Mouse (Mus musculus) MEL-GATA-1-ER (cell line): ENCODE data around the gene Aimp1.

Experiments
- DNase-seq: peaks from one replicate; pipeline ENCODE4 v3.0.0-alpha.2; 2012; ENCODE audit warnings: low read depth; ENCODE audit errors: extremely low read depth

Aimp1 gene

DNA sequence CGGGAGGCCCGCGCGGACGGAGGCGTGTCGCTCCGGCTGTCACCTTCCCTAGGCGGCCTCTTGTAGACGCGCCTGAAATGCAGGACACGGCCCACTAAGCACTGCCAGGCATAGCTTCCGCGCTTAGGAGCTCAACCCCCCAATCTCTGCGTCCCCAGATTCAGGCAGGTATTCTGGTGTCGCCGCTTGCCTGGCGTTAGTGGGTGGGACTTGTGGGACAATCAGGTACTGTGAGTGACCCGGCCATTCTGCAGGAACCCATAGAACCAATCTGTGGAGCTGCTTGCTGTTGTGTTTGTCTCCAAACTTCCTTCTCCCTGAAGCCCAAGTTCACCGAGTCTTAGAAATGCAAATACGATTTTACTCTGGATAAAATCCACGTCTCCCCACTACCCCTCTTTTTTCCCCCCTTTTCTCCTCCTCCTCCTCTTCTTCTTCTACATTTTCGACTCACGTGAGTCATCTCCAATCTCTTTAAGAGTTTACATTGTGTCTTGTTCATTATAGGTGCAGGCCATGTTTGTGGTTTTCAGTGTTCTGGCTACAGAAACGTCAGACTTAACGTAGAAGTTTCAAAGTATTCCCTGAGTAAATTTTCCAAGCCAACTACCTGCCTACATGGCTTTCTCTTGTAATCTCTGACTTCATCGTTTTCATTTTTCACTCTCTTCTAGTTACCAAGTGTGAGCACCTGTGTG lies at the start of gene Aimp1:
Aimp1 (minus strand) TSS at position 140 of the 698 bp plus-strand sequence.
- peak; percentile 26 for DNase-seq

- no peak for DNase-seq
Observed at GRCm38 (mm10) chr3:132724326-132724725, 40.2 kb upstream of the Aimp1 start.

- no peak for DNase-seq
Observed at GRCm38 (mm10) chr3:132717316-132717715, 33.1 kb upstream of the Aimp1 start.

GRCm38 (mm10) chr3:132713913-132714312 lies 29.7 kb upstream of the Aimp1 start:
- DNase-seq, result no peak

DNA sequence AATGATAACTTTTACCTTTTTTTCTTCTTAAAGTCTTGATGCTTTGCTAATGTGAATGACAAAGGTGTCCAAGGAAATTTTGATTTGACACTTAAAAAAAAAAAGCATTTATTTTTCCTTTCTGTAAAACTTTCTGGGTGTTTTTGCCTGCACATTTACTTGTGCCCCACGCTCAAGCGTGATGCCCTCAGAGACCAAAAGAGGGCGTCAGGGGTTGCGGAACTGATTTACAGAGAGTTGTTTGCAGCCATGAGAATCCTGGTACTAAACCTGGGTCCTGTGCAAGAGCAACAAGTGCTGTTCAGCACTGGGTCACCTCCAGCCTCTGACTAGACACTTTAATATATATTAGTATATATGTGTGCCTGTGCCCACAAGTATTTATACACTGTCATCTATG lies 22.8 kb upstream of the Aimp1 start:
- no peak for DNase-seq

DNA sequence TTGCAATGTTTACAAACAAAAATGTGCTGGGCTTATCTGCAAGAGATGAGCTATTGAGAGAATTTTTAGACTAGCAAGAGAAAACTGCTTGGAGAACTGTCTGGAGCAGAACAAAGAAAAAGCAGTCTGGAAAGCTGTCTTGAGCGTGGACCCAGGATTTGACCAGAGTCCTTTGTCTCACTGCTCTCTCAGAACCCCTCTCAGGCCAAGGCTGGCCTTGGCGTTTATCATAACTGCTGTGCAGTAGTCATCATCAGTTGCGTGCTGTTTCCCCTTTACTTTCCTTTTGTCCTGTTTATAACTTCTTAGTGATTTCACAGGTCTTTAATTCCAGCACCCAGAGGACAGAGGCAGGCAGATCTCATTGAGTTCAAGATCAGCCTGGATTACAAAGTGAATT lies 20.0 kb upstream of the Aimp1 start:
- no peak for DNase-seq

- DNase-seq, result peak; percentile 24
Observed at GRCm38 (mm10) chr3:132701368-132701767, 17.2 kb upstream of the Aimp1 start.

- DNase-seq, result peak; percentile 82
Observed at GRCm38 (mm10) chr3:132683447-132684230, 531 bp downstream of the Aimp1 start, which contains the start of gene Tbck. Gene Tbck, plus strand, starts transcription at chr3:132684144.

DNA sequence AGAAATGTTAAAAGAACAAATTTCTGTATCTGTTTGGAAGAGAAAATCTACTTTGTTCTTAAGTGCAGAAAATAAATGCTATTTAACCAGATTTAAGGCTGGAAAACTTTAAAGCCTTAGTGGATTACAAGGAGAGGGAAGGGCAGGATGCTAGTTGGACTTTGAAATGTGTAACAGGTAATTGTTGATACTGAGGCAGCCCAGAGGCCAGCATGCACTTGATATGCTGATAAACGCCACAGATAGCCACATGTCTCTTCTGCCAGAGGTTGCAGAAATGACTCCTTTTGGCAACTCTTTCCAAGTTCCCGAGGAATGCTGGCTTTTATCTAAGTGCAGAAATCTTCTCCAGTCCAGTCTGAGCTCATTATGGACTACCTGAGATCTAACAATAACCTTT lies 6.7 kb downstream of the Aimp1 start:
- no peak for DNase-seq

DNA sequence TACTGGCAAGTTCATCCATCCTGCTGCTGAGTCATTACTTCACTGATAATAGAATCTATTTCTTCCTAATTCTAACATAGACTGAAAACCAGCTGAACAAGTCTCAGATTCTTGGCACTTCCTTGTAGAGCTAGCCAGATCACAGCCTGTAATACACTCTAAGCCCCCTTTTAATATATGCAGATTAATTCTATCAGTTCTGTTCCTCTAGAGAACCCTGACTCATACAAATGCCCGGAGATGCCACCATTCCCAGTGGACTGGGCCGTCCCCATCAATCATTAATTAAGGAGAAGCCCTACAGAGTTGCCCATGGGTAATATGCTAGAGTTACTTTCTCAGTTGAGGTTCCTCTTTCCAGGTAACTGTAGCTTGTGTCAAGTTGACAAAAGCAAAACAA lies 28.2 kb downstream of the Aimp1 start:
- DNase-seq, result no peak

DNA sequence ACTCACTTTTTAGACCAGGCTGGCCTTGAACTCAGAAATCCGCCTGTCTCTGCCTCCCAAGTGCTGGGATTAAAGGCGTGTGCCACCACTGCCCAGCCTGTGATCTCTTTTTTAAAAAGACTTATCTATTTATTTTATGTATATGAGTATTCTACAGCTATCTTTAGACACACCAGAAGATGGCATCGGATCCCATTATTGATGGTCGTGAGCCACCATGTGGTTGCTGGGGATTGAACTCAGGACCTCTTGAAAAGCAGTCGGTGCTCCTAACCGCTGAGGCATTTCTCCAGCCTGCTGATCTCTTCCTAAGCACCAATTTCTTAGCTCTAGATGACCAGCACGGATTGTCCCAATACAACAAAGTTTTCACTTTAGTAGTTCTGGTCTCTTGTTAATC lies 30.2 kb downstream of the Aimp1 start:
- no peak for DNase-seq

DNA sequence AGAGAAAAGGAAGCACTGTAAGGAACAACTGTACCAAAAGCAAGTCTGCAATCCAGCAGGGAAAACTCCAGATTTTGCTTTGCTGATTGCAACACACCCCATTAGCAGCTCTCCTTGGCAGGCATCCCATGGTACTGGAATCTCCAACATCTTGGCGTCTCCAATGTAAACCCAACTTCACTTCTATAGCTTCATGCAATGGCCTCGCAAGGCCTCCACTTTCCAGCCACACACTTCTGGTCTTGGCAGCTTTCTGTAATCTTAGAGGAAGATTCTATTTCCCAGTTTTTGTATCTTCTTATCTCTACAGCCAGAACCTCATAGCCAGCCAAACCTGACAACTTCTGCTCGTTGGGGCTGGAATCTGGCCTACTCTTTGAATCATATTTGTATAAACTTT lies 32.4 kb downstream of the Aimp1 start:
- no peak for DNase-seq

DNA sequence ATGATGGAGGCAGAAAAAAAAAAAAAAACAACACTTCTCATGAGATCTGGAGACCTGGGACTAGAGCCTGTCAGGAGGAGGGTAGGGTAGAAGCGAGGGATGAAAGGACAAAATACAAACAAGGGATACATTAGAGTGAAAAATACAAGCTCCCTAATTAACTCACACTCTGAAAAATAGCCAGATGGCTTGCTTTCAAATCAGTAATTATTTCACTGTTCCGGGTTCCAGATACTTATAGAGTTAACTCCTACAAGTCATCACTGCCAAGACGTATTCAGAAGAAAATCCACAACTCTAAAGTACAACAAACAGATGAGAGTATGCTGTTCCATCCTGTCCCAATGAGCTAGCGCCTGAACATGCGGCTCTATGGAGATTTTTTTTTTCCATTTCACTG lies 34.0 kb downstream of the Aimp1 start:
- DNase-seq, result no peak

- DNase-seq, result peak; percentile 46
Observed at GRCm38 (mm10) chr3:132649368-132649767, 34.8 kb downstream of the Aimp1 start.

- no peak for DNase-seq
Observed at GRCm38 (mm10) chr3:132646814-132647213, 37.4 kb downstream of the Aimp1 start.

DNA sequence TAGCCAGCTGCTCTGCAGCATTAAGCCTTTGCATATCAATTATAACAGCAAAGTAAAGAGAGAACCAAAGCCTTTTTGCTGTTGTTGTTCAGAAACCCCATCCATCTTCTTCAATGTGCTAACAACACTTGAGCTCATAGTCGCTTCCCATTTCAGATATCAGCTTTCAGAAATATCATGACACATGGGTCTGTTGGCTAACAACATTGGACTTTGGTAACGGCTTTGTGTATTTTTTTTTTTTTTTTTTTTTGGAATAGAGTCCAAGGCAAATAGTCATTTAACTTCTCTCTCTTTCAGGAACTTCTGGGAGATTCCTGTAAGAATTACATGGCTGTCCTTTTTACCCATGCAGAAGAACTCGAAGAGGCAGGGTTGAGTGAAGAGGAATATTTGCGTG lies 40.1 kb downstream of the Aimp1 start:
- DNase-seq, result no peak

- no peak for DNase-seq
Observed at GRCm38 (mm10) chr3:132637080-132637479, 47.1 kb downstream of the Aimp1 start.

DNA sequence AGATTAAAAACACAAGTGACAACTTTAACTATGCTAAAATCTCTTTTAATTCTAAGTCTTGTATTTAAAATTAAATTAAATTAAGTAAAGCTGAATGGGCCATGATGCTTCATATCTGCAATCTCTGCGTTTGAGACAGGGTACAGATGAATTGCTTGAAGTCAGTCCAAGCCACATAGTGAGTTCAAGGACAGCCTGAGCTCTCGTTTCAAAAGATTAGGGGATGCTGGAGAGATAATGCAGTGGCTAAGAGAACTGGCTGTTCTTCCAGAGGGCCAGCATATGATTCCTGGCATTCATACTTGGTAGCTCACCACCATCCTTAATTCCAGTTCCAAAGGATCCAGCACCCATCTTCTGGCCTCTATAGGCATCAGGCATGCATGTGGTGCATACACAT lies 50.9 kb downstream of the Aimp1 start:
- DNase-seq, result no peak

GRCm38 (mm10) chr3:132629601-132630239 lies 54.5 kb downstream of the Aimp1 start, which contains the start of gene Gimd1:
Gene Gimd1, plus strand, starts transcription at chr3:132629820.
- no peak for DNase-seq

DNA sequence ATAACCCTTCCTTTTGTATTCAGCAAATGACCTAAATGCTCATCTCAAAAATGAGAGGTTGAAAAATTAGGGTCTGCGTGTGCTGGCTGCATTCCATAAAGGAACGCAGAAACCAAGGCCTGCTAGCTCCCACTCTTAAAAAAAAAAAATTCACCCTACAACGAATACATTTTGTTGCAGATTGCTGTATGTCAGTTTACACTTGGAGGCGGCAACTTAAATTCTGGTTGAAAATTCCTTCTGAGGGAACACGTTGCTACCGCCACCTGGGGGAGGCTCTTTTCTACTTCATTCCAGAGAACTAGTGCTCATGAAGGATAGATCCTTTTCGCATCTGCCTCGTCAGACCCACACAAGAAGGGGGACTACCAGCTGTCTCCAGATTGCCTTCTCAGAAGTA lies 55.4 kb downstream of the Aimp1 start:
- no peak for DNase-seq
